Mouse (Mus musculus) skeletal muscle tissue, adult 2 months (tissue): ENCODE data around the gene Dmwd.

Experiments used
- DNase-seq: peaks from one replicate; pipeline ENCODE4 v3.0.0-alpha.2; 2012; ENCODE audit warnings: low read depth, low spot score

Gene Dmwd

GRCm38 (mm10) chr7:19094826-19095750, 19.1 kb downstream of the Dmwd start:
- no peak for DNase-seq

- DNase-seq: no peak
Measured at GRCm38 (mm10) chr7:19095751-19096110, 19.7 kb downstream of the Dmwd start.

DNA sequence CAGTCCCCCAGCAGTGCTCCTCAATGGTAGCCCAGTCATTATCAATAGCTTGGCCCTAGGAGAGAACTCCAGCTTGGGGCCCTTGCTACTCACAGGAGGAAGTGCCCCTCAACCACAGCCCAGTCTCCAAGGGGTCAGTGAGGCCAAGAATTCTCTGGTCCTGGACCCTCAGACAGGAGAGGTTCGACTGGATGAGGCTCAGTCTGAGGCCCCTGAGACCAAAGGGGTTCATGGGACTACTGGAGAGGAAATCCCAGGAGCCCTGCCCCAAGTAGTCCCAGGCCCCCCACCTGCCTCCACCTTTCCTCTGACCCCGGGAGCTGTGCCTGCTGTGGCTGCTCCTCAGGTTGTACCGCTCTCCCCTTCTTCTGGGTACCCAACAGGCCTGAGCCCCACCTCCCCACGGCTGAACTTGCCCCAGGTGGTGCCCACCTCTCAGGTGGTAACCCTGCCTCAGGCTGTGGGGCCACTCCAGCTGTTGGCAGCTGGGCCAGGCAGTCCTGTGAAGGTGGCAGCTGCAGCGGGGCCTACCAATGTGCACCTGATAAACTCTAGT, 20.5 kb downstream of the Dmwd start:
- no peak for DNase-seq

- no peak for DNase-seq
Measured at GRCm38 (mm10) chr7:19097217-19097616, 21.2 kb downstream of the Dmwd start.

GRCm38 (mm10) chr7:19097863-19098262, 21.8 kb downstream of the Dmwd start:
- DNase-seq: no peak

- no peak for DNase-seq
Measured at GRCm38 (mm10) chr7:19098811-19099210, 22.8 kb downstream of the Dmwd start.

DNA sequence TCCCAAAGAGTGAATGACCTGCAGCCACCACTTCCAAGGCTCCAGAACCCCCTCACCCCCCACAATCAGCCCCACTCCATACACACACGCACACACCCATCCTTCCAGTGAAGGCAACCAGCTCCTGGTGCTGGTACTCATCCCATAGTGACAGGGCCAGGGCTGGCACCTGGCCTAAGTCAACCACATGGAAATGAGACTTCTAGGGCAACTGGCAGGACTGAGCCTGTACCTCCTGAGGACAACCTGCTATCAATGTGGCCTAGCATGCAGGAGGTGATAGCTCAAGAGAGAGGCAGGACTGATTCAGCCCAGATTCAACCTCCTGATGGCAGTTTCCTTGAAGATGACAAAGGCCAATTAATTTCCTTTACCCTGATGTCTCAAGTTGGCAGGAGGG, 24.3 kb downstream of the Dmwd start:
- no peak for DNase-seq

- no peak for DNase-seq
Measured at GRCm38 (mm10) chr7:19103741-19104140, 27.7 kb downstream of the Dmwd start.

DNA sequence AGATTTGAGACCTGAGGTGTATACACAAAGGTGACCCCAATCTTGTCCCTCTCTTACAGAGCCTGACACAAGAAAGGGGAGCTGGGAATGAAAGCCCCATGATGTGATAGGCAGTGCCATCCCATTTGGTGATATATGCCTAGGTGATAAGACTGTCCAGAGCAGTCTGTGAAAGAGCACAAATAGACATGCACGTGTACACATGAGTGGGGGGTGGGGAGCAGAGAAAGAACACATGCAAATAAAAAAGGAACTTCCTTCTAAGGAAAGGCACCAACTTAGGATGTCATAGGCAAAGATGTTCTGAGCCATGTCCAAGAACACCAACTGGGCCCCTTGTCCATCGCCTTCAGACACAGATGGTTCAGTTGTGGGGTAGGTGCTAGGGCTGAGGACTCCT, 28.5 kb downstream of the Dmwd start:
- DNase-seq: no peak

DNA sequence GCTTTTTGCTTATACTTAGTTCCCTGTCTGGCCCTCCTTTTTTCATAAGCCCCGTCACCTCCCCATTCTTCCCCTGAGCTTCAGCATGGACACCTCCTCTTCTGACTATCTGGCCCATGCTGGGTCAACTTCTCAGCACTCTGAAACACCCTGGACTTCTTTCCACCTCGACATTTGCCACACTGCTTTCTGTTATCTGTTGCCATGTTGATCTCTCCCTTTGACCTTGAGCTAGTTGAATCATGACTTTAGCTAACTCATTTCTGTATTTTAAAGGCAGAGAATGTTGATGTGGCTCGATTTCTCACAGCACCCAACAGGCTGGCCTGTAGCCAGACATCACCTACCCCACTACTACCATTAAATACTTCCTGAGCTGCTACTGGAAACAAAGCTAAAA, 31.4 kb downstream of the Dmwd start:
- DNase-seq: no peak

DNA sequence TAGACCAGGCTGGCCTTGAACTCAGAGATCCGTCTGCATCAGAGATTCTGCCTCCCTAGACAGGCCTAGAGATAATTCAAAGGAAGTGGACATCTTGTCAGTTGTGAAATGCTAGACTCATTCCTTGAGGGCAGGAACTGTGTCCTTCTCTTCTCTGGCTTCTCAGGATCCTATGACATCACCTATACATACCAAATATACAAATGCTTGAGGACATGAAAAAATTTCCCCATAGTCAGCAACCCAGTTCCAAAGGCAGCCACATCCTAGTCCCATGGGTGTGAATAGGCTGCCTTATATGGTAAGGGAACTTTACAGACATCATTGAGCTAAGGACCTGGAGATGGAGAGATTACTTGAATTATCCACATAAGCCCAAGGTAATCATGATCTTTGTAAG, 33.5 kb downstream of the Dmwd start:
- no peak for DNase-seq

DNA sequence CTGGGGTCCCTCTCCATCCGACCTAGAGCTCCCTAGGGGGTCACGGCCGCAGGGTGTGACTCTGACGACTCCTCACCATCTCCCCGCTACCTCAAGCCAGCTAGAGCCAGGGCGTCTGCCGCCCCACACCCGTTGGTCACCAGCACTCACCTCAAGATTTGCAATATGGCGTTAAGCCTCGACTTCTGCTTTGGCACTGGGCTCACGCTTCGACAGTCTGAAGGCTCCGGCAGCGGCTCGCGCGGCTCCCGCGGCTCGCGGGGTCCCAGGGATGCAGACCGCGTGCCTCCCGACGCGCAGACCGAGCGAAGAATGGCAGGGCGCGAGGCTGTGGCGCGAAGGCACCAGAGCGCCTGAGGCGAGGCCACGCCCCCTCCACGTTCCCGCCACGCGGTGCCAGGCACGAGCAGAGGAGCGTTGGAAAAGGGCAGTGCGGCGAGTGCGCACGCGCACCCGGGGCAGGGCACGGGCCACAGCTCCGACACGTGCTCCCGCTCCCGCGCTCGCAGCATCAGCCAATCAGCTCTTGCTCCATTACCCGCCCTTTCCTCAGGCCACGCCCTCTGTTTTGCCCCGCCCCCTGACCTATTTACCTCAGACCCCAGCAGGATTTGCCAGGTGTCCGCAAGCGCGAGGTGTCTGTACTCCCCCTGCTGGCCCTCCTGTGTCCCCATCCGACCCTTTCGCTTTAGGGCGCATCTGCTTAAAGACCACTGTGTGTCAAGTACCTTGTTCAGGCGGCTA, 42.2 kb downstream of the Dmwd start, which contains the start of gene Gm4969:
Gene Gm4969 (minus strand): TSS at position 341 of the 744 bp plus-strand sequence.
- DNase-seq: no peak

GRCm38 (mm10) chr7:19119083-19119482, 43.1 kb downstream of the Dmwd start:
- DNase-seq: no peak

DNA sequence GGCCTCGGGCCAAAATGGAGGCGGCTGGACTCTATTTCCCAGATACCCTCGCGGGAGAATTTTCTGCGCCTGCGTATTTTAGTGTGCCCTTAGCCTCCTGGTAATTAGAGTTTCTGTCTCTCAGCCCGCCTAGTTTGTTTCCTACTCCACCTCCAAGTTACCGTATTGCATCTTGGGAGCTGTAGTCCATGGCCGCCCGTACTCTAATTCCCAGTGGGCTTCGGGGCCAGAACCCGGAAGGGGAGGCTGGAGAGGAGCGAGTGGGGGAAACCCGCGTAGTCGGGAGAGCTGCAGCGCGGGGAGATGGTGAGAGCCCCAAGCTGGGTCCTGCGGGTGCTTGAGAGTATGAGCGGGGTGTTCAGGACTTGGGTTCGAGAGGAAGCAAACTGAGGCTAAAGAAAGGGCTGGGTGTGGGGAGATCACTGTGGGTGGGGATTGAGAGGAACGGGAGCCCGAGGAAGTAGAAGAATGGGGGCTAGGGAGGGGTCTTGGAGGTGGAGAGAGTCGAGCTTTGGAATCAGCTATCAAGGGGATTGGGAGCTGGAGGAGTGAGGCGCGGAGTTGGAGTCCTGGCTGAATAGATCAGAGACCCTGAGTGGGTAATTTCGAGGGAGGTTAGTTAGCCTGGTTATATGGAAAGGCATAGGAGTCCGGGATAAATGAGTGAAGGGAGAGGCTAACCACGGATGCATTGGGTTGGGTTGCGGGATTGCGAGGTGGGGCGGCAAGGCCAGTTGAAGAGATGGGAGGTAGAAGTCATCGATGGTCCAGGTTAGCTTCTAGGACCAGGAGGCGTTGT, 43.8 kb downstream of the Dmwd start, which contains the start of gene Fbxo46:
Gene Fbxo46 (plus strand): TSS at position 229 of the 799 bp plus-strand sequence.
- peak; percentile 94 for DNase-seq

GRCm38 (mm10) chr7:19121686-19122085, 45.7 kb downstream of the Dmwd start:
- DNase-seq: no peak

DNA sequence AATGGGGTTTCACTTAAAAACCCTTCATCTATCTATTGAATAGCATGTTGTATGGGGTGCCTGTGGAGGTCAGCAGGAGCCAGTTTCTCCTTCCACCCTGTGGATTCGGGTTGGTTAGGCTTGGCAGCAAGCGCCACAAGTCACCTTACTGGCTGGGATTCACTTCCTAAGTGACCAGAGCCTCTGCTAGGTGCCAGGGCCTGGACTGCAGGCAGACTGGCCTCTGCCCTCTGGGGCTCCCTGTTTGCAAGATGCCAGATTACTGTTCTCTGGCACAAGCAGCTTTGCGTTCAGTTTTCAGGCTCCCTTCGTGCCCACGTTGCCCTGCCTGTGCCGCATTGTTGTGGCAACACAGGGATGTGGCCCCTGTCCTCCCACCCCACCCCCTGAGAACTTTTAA, 48.7 kb downstream of the Dmwd start:
- no peak for DNase-seq

GRCm38 (mm10) chr7:19127744-19128143, 51.7 kb downstream of the Dmwd start:
- DNase-seq: no peak

GRCm38 (mm10) chr7:19129396-19129795, 53.4 kb downstream of the Dmwd start:
- DNase-seq: no peak

- no peak for DNase-seq
Measured at GRCm38 (mm10) chr7:19130657-19131056, 54.6 kb downstream of the Dmwd start.

GRCm38 (mm10) chr7:19131324-19131848, 55.4 kb downstream of the Dmwd start:
- DNase-seq: peak; percentile 98
